Mouse (Mus musculus): ENCODE results near the gene Bfsp1. TPM values are rescaled to one million over a fixed set of nuclear protein-coding genes. Genes with fewer than 3 reads are reported as not detected.

The Bfsp1 gene
- 1 to 10 TPM in 3 of 4 experiments, under 1 TPM in 1; 0.97 to 1.5 (median 1.3) TPM for total RNA-seq (2022)

GRCm38 (mm10) chr2:143862484-143863231, at the start of gene Bfsp1:
TSS of gene Bfsp1 (minus strand) at chr2:143863173.
- no peak for DNase-seq (ENCODE audit: low spot score in 2 of 2)

DNA sequence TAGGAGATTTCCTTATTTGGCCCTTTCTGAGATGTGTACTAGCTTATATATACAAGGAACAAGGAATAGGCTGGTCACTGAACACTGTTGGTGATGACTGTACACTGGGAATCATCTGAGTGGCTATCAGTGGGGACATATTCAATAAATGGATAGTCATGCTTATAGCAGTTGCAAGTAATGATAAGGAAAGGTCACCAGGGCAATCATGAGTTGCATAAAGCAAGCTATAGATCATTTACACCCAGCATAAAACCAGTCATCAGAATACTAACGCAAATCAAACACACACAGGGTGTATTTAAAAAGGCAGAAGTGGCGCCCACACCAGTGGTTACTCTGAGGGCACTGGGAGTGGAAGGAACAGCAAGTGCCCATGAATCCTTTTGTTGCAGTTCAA, 49.2 kb upstream of the Bfsp1 start:
- no peak for DNase-seq (ENCODE audit: low spot score in 2 of 2)

DNA sequence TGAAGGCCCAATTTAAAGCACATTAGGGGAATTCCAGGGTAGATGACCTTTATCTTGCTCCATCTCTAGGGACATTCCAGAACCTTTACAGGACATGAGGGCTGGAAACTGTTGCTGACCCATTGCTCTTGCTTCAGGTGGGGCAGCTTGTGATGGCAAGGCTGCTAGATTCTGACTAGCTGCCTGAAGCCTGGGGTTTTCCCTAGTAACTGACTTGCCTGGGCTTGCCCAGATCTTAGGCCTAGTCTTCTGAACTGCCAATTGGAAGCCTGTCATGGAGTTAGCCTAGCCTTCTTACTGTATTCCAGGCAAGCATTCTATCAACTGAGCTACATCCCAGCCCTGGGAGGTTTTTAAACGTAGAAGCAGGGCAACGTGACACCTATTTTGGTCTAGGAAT, 46.3 kb upstream of the Bfsp1 start:
- DNase-seq (ENCODE audit: low spot score in 2 of 2): no peak

DNA sequence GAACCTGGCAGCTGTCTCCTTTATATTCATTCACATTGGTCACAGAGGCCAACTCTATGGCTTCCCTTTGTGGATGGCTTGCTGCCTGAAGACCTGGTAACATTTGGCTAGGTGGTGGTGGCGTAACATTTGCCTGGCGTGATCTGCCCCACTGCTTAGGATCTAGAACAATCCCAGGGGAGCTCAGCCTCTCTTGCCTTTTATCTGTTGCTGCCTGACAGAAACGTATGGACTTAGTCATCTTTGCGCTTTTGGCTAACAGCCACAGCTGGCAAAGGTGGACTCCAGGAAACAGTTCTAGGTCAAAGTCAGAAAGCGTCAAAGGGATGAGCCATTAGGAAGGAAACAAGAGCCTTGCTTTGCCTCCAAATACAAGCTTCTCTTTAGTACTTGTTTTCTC, 41.9 kb upstream of the Bfsp1 start:
- DNase-seq (ENCODE audit: low spot score in 2 of 2): no peak

GRCm38 (mm10) chr2:143903376-143904045, 40.5 kb upstream of the Bfsp1 start:
- no peak for DNase-seq (ENCODE audit: low spot score in 2 of 2)

- DNase-seq (ENCODE audit: low spot score in 2 of 2): no peak
Observed at GRCm38 (mm10) chr2:143900821-143901351, 37.9 kb upstream of the Bfsp1 start.

DNA sequence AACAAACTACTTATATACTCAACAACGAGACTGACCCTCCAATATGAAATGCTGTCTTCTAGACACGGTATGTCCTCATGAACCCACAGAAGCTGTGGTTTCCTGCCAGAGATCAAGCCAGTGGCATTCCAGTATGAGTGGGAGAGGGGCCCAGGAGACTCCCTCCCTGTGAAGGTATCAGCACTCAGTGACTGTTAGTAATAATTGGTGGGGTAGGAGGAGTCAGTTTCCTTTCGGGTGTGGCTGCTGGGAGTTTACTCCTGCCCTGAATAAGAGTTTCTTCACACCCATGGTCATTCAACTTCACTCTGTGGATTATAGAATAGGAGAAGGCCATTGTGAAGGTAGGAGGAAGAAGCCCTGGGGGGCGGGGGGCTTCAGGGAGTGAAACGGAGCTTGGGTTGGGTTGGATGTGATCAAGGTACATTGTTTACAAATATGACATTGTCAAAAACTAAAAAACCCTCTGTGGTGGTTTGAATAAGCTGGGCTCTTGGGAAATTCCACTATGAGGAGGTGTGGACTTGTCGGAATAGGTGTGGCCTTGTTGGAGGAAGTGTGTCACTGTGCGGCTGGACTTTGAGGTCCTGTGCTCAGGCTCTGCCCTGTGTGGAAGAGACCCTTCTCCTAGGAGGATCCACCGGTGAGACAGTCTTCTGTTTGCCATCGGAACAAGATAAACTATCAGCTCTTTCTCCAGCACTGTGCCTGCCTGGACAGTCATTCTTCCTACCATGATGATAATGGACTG, 36.7 kb upstream of the Bfsp1 start:
- no peak for DNase-seq (ENCODE audit: low spot score in 2 of 2)

GRCm38 (mm10) chr2:143891302-143892048, 28.5 kb upstream of the Bfsp1 start:
- no peak for DNase-seq (ENCODE audit: low spot score in 2 of 2)

DNA sequence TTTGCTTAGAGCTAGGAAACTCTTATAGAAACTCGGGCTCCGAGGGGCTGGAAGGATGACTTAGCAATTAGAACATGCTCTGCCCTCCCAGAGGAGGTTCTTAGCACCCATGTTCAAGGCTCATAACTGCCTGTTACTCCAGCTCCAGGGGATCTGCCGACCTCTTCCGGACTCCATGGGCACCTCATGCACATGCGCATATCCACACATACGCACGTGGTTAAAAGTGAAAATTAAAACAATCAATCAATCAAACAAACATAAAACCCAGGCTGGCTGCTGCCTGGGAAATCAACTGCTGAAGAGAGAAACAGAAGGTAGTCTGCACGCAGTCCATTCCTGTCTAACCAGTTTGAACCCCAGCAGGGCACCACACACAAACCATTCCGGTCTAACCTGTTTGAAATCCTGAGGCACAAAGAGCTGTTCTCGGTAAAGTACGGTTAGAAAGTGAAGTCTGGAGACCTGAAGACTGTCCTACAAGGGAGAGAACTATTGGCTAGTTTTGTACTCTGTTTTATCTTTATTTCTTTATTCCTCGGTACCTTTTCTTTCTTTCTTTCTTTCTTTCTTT, 27.0 kb upstream of the Bfsp1 start:
- no peak for DNase-seq (ENCODE audit: low spot score in 2 of 2)

DNA sequence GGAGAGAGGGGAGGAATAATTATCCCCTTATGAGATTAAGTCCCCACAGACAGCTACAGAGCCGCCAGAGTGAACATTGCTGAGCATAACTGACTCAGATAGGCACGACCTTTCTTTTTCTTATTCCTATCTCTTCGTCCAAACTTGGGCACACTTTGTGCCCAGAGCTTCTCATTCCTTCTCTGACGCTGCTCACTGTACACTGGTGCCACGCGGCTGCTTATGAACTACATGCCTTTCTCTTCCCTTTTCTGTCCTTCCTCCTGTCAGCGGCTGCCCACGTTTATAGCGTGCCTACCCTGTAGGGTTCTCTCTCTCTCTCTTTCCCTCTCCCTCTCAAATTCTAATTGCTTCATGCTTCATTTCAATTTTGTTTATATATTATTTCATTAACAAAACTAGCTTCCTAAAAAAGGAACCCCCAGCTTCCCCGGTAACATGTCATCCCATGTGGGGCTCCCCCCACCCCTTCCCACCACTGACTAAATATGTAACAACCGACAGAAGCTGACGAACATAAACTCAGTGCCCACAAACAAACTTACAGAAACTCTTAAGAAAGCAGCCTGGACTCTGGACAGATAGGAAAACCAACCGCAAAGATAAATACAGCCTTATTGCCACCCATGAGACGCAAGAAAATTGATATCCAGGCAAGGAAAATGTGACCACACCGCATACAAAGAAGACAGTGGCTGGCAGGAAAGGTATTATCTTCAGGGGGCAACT, 26.3 kb upstream of the Bfsp1 start:
- no peak for DNase-seq (ENCODE audit: low spot score in 2 of 2)

- DNase-seq (ENCODE audit: low spot score in 2 of 2): no peak
Observed at GRCm38 (mm10) chr2:143882606-143883288, 19.8 kb upstream of the Bfsp1 start.

DNA sequence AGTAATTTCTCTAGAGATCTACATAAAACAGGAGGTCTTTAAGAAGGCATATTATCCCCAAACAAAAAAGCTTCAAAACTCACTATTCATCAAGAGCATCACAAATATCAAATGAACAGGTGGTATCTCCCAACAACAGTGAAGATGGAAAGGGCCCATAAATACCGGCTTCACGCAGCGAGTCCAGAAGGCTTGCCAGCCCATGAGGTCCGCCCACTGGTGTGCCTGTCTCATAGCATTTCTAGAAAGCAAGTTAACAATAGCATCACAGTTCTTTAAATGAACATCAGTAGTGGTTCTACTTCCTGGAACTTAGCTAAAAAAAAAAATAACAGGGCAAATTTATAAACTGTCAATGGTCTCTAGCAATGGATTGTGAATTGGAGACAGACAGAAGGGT, 19.0 kb upstream of the Bfsp1 start:
- peak in 1 of 2 experiments; percentile 57 for DNase-seq (ENCODE audit: low spot score in 2 of 2)

GRCm38 (mm10) chr2:143879311-143879710, 16.3 kb upstream of the Bfsp1 start:
- DNase-seq (ENCODE audit: low spot score in 2 of 2): no peak

- no peak for DNase-seq (ENCODE audit: low spot score in 2 of 2)
Observed at GRCm38 (mm10) chr2:143876929-143877632, 14.1 kb upstream of the Bfsp1 start.

DNA sequence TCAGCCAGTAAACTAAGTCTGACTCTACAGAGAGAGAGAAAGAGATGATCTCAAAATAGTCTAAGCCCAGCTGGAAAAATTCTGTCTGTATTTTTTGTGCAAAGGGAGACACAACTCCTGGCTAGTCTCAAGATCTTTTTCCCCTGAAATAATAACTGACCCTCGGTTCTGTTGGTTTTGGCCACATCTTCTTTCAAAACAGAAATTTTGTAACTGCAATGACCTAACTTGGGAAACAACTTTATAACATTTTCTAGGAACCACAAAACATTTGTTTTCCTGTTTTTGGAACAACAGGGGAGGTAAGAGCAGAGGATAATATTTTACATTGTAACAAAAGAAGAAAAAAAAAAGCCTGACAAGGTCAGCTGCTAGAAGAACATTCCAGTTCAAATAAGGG, 13.1 kb upstream of the Bfsp1 start:
- DNase-seq (ENCODE audit: low spot score in 2 of 2): no peak

DNA sequence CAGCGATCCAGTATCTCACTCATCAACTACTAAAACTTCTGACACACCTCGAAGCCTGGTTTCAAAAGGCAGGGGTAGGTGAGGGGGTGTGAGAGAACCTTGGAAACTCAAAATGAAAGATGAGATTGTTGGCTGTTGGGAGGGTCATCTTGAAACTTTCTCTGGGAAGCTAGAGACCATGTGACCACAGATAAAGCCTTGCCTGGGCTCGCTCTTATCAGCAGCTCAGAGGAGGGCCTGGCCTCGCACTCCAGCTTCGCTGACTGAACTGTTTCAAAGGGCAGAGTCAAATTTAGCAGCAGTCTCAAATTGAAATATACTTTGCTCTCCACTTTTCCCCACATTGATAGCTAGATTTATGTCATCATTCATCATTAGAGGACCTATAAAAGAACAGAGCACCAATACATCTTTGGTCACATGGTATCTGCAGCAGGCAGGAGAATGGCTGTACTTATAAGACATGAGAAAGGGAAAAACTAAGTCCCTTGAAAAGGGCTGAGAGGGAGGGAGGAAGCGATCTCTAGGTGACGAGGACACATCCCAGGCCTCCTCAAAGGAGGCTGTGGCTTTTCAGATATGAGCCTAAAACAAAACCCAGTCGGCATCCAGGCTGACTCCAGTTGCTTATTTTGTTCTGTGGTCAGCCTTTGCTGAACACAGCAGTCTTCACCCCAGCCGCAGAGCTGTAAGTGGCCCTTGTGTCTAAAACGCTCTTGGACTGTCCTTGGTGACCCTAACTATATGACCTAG, 8.1 kb upstream of the Bfsp1 start:
- DNase-seq (ENCODE audit: low spot score in 2 of 2): no peak

- peak; percentile 50 to 61 for DNase-seq (ENCODE audit: low spot score in 2 of 2)
Observed at GRCm38 (mm10) chr2:143867326-143867725, 4.4 kb upstream of the Bfsp1 start.

- no peak for DNase-seq (ENCODE audit: low spot score in 2 of 2)
Observed at GRCm38 (mm10) chr2:143864600-143864999, 1.6 kb upstream of the Bfsp1 start.
